Mouse (Mus musculus) natural killer cell, adult 2 months (primary cell): ENCODE measurements around the gene Crtac1.

Experiments
- DNase-seq, 2 experiments: peaks; one replicate each; pipeline ENCODE4 v3.0.0; 2022; ENCODE audit warnings: low spot score in 2 of 2

Gene Crtac1

GRCm38 (mm10) chr19:42284178-42284577 is 147.4 kb downstream of the Crtac1 start:
- DNase-seq: no peak

GRCm38 (mm10) chr19:42279611-42280010 is 152.0 kb downstream of the Crtac1 start:
- DNase-seq: no peak

GRCm38 (mm10) chr19:42278461-42278860 is 153.1 kb downstream of the Crtac1 start:
- DNase-seq: no peak

GRCm38 (mm10) chr19:42277288-42277687 is 154.3 kb downstream of the Crtac1 start:
- no peak for DNase-seq

- DNase-seq: peak; percentile 51 to 53
Measured at GRCm38 (mm10) chr19:42272003-42272963, 159.3 kb downstream of the Crtac1 start.

GRCm38 (mm10) chr19:42271182-42271581 is 160.4 kb downstream of the Crtac1 start:
- DNase-seq: no peak

GRCm38 (mm10) chr19:42270119-42270518 is 161.5 kb downstream of the Crtac1 start:
- DNase-seq: no peak

- DNase-seq: no peak
Measured at GRCm38 (mm10) chr19:42268337-42268736, 163.2 kb downstream of the Crtac1 start.

- DNase-seq: no peak
Measured at GRCm38 (mm10) chr19:42263524-42263923, 168.1 kb downstream of the Crtac1 start.

- no peak for DNase-seq
Measured at GRCm38 (mm10) chr19:42260486-42260885, 171.1 kb downstream of the Crtac1 start.

GRCm38 (mm10) chr19:42258596-42258995 is 173.0 kb downstream of the Crtac1 start:
- no peak for DNase-seq

- no peak for DNase-seq
Measured at GRCm38 (mm10) chr19:42258031-42258430, 173.6 kb downstream of the Crtac1 start.

GRCm38 (mm10) chr19:42257241-42257635 is 174.3 kb downstream of the Crtac1 start:
- no peak for DNase-seq

- no peak for DNase-seq
Measured at GRCm38 (mm10) chr19:42256611-42257240, 174.9 kb downstream of the Crtac1 start.

GRCm38 (mm10) chr19:42255784-42256610 is 175.6 kb downstream of the Crtac1 start:
- peak; percentile 7 to 16 for DNase-seq

GRCm38 (mm10) chr19:42255438-42255783 is 176.2 kb downstream of the Crtac1 start:
- no peak for DNase-seq

- DNase-seq: no peak
Measured at GRCm38 (mm10) chr19:42249976-42250914, 181.3 kb downstream of the Crtac1 start.

GRCm38 (mm10) chr19:42247519-42247918 is 184.1 kb downstream of the Crtac1 start, which contains the start of gene Golga7b:
Gene Golga7b, plus strand, starts transcription at chr19:42247574.
- no peak for DNase-seq

GRCm38 (mm10) chr19:42246626-42247025 is 185.0 kb downstream of the Crtac1 start:
- DNase-seq: no peak

GRCm38 (mm10) chr19:42243401-42243800 is 188.2 kb downstream of the Crtac1 start:
- DNase-seq: no peak

GRCm38 (mm10) chr19:42240881-42241280 is 190.7 kb downstream of the Crtac1 start:
- DNase-seq: no peak
